Mouse (Mus musculus) hindbrain, embryonic 11.5 days (tissue): ENCODE results near the gene Myo16. TPM values are rescaled to one million over a fixed set of nuclear protein-coding genes. Genes with fewer than 3 reads are reported as not detected.

Experiments
- ATAC-seq: fragments of 200-750 bp; cut with Nextera tagmentation; 2 replicates; pipeline ENCODE4 v1.8.0; 2017; ENCODE audit warnings: mild to moderate bottlenecking, moderate TSS enrichment, moderate library complexity; ENCODE audit not compliant: low FRiP score
- DNase-seq: peaks from one replicate; pipeline ENCODE4 v3.0.0-alpha.2; 2015; ENCODE audit warnings: low spot score
- H3K27ac ChIP-seq: fragments of 300-500 bp; sonication (generic); 2 replicates; pipeline ENCODE4 v1.5.1; 2014; ENCODE audit warnings: mild to moderate bottlenecking, low read depth, low read length
- H3K27me3 ChIP-seq: fragments of 300-500 bp; sonication (generic); 2 replicates; pipeline ENCODE4 v1.6.1; 2014; ENCODE audit warnings: mild to moderate bottlenecking, low read length, moderate library complexity, mixed read lengths; ENCODE audit not compliant: control insufficient read depth, insufficient read depth
- H3K36me3 ChIP-seq: fragments of 300-500 bp; sonication (generic); 2 replicates; pipeline ENCODE4 v1.6.1; 2014; ENCODE audit warnings: mild to moderate bottlenecking, low read length, moderate library complexity, mixed read lengths; ENCODE audit not compliant: control insufficient read depth, insufficient read depth
- H3K4me1 ChIP-seq: fragments of 300-500 bp; sonication (generic); replicated peaks from 2 replicates; pipeline ENCODE4 v1.6.1; 2014; ENCODE audit warnings: low read length, mixed read lengths; ENCODE audit not compliant: control insufficient read depth, insufficient read depth
- H3K4me2 ChIP-seq: fragments of 300-500 bp; sonication (generic); replicated peaks from 2 replicates; pipeline ENCODE4 v1.6.1; 2014; ENCODE audit warnings: mild to moderate bottlenecking, low read depth, low read length
- H3K4me3 ChIP-seq: fragments of 300-500 bp; sonication (generic); 2 replicates; pipeline ENCODE4 v1.5.1; 2014; ENCODE audit warnings: low read depth, low read length
- H3K9ac ChIP-seq: fragments of 300-500 bp; sonication (generic); 2 replicates; pipeline ENCODE4 v1.6.1; 2014; ENCODE audit warnings: low read depth, low read length
- H3K9me3 ChIP-seq: fragments of 300-500 bp; sonication (generic); 2 replicates; pipeline ENCODE4 v1.6.1; 2016; ENCODE audit warnings: low read length; ENCODE audit not compliant: control insufficient read depth
- WGBS: fragments of 180-500 bp; shearing (Covaris S2); extraction: QIAGEN DNeasy Blood & Tissue Kit; methylation state at CpG from one replicate; pipeline ENCODE4 v1.1.7; 2014; 5-methylcytosine and 5-hydroxymethylcytosine counted together
- polyA plus RNA-seq: library from polyadenylated mRNA; unstranded; fragments of >200 nt; fragmentation: Nextera tagmentation; extraction: Ambion mirVana; gene quantifications from 2 replicates; pipeline ENCODE4 v1.2.1, GENCODE M21; 2014

Gene Myo16
- polyA plus RNA-seq, 1 experiment from 2014 or later: 5.5 TPM

DNA sequence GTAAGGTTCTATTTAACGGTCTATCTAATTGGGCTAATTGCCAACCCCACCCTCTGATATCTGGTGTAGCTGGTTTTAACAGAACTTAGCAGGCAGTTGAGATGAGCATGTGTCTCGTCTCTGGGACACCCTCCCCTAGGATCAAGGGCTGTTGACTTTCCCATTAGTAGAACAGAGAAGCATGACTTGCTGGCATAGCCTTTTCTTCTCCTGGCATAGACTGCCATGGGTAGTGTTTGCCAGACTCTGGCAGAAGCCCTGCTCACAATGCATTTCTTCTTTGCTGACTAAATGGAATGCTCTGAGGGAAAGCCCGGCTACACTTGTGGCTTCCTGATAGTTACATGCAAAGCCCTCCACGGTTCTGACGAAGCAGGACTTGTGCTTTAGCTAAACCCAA, 45.6 kb downstream of the Myo16 start:
- Histone ChIP-seq H3K36me3 (no peaks in the 10 kb centered on the region), H3K27ac (no peak overlapping the region), H3K4me2 (no peak overlapping the region), H3K27me3 (peaks cover 4% of the 10 kb centered on the region; the same call in 1 of the 2 replicates), H3K9me3 (no peaks in the 10 kb centered on the region), H3K4me3 (no peak overlapping the region), H3K4me1 (no peaks in the 10 kb centered on the region), H3K9ac (no peak overlapping the region)
- DNase-seq (no peak), ATAC-seq (no peak)
- WGBS: 89% methylated on average over 5 of the region's 5 CpGs

DNA sequence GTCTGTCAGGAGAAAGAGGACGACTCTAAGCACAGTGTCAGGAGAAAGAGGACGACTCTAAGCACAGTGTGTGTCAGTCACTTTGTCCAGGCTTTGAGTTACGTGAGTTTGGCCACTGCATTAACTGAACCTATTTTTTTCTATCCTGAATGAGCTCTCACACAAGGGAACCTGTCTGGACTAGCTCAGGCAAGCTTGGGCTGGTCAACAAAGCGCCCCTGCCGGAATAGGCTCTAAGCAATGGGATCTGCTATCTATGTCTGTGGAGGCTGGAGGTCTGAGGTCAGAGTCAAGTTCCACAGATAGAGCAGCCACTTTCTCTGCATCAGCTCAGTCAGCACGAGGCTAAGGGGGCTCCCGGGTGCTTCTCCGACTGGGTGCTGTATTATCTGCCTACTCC, 46.3 kb downstream of the Myo16 start:
- H3K4me2 ChIP-seq: no peak overlapping the region
- H3K27ac ChIP-seq: no peak overlapping the region
- no peaks in the 10 kb centered on the region for H3K4me1 ChIP-seq
- H3K27me3 ChIP-seq: peaks cover 4% of the 10 kb centered on the region; the same call in 1 of the 2 replicates
- H3K4me3 ChIP-seq: no peak overlapping the region
- no peak for DNase-seq
- no peak overlapping the region for H3K9ac ChIP-seq
- H3K9me3 ChIP-seq: no peaks in the 10 kb centered on the region
- 78% methylated on average over 8 of the region's 8 CpGs for WGBS
- H3K36me3 ChIP-seq: no peaks in the 10 kb centered on the region
- no peak for ATAC-seq

DNA sequence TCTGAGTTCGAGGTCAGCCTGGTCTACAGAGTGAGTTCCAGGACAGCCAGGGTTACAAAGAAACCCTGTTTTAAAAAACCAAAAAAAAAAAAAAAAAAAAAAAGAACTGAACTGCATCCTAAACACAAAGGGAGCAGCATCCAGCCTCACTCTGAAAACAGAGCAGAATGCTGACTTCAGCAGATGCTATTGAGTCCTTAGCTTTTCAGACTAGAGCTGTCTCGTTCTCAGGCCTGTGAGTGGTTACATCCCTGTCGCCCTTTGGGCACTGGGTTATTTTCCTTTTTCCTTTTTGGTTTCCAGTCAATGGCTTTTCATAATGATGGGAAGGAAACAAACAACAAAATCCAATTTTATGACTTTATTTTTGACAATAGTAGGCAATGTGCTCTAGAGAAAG, 61.3 kb downstream of the Myo16 start:
- H3K27ac ChIP-seq: no peak overlapping the region
- no peaks in the 10 kb centered on the region; the same call in 1 of the 2 replicates for H3K4me1 ChIP-seq
- no peak overlapping the region for H3K4me2 ChIP-seq
- no peaks in the 10 kb centered on the region for H3K9me3 ChIP-seq
- no peaks in the 10 kb centered on the region for H3K27me3 ChIP-seq
- ATAC-seq: no peak
- no peaks in the 10 kb centered on the region for H3K36me3 ChIP-seq
- H3K9ac ChIP-seq: no peak overlapping the region
- no peak overlapping the region for H3K4me3 ChIP-seq
- 51% methylated on average over 3 of the region's 3 CpGs for WGBS
- DNase-seq: no peak

DNA sequence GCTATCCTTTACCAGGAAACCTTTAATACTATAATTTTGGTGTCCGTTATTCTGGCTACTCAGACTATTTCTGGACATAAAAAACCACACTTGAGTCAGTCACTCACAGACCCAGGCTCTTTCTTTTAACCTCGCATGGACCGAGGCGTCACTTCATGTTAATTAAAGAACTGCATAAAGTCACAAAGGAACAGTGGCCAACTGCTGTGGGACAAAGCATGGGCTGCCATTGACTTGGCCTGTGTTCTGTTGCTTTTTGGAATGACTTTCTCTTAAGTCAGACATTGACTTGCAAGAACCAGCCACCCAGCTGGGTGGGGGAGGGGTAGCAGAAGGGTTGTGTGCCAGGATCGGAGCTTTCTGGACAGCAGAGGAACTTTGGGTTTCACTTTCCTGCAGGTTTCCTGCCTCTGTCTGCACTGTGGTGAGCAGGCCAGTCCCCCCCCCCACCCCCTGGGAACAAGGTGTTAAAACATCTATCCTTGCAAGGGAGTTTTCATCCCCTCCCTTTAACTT, 66.1 kb downstream of the Myo16 start:
- H3K36me3 ChIP-seq: no peaks in the 10 kb centered on the region
- 45% methylated on average over 5 of the region's 5 CpGs for WGBS
- no peak overlapping the region for H3K4me2 ChIP-seq
- H3K4me3 ChIP-seq: no peak overlapping the region
- DNase-seq (peak; percentile 24), ATAC-seq (no peak)
- no peak overlapping the region for H3K9ac ChIP-seq
- no peak overlapping the region for H3K27ac ChIP-seq
- no peaks in the 10 kb centered on the region for H3K9me3 ChIP-seq
- H3K27me3 ChIP-seq: no peaks in the 10 kb centered on the region
- no peaks in the 10 kb centered on the region; the same call in 1 of the 2 replicates for H3K4me1 ChIP-seq

DNA sequence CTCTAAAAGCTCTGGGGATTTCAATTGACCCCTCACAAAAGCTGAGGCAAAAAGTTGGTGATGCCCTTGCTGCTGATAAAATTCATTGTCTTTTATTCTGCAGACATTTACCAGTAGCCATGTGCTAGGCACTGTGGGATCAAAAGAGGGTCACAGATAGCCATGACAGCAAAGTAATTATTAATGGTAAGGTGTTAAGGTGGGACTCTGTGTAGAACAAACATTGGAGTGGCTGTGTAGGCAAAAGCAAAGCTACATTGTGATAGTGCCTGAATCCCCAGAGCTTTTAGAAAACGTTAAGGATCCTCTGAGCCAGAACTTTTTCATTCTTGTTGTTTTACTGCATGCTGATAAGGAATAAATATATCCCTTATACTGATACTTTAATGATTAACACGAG, 69.1 kb downstream of the Myo16 start:
- Histone ChIP-seq H3K9ac (no peak overlapping the region), H3K4me1 (no peaks in the 10 kb centered on the region; the same call in 1 of the 2 replicates), H3K4me3 (no peak overlapping the region), H3K27me3 (no peaks in the 10 kb centered on the region), H3K27ac (no peak overlapping the region), H3K36me3 (no peaks in the 10 kb centered on the region), H3K9me3 (no peaks in the 10 kb centered on the region), H3K4me2 (no peak overlapping the region)
- DNase-seq (no peak), ATAC-seq (no peak)
- 69% methylated on average over 2 of the region's 2 CpGs for WGBS

DNA sequence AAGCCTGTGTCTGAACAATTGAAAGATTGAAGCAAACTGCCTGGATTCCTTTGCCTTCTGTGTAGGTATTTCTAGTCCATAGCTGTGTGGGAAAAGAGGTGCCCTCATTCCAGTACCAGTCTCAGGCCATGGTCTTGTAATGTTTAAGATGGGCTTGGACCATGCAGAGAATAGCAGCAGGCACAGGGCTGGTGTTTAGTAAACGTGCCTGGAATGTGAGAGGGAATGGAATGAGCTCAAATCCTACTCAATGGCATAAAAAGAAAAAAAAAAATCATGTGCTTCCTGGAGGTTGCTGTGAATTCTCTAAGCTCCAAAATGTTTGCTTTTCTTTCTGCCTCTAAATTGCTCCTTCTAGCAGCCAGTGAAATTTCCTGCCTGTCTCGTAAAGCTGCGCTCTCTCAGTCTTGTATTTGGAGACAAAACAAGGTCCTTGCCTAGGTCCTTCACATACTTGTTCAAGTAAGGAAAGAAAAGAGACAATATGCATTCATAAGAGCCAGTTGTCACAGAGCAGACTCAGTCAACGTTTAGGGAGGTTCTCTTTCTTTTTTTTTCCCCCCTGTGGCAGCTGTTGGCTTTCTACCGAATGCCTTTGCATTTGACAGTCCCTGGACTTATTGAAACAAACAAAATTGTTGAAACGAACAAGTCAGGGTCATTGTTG, 70.0 kb downstream of the Myo16 start:
- Histone ChIP-seq H3K36me3 (no peaks in the 10 kb centered on the region), H3K27ac (peak overlapping the region; percentile 6; the same call in 1 of the 2 replicates), H3K4me1 (no peaks in the 10 kb centered on the region; the same call in 1 of the 2 replicates), H3K9me3 (no peaks in the 10 kb centered on the region), H3K4me3 (no peak overlapping the region), H3K27me3 (no peaks in the 10 kb centered on the region), H3K4me2 (no peak overlapping the region), H3K9ac (no peak overlapping the region)
- 33% methylated on average over 6 of the region's 6 CpGs for WGBS
- ATAC-seq: no peak
- DNase-seq: no peak

DNA sequence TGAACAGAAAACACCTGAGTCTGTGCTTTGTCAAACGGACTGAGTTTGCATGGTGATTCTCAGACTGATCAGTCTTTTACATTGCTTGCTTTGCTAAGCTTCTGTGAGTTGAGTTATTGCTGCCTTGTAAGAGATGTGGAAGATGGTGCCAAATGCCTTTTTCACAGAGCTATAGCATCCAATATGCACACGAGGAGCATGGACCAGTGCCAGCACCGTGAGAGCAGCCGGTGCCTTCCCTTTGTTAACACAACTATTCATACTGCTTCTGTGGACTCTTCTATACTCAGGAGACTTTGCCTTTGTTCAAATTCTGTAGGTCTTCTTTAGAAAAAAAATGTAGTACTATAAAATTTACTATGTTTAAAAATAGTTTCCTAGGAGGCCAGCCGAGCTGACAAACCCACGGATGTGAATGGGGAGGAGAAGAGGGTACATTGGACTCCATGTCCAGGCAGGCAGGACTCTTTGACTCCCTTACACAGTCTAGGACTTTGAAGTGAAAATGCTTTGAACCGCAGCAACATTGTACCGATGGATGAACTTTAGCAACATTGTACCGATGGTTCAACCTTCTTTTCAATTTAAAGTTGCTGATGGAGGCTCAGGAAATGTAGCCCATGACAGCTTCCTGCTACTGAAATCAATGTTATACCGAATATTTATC, 70.7 kb downstream of the Myo16 start:
- Histone ChIP-seq H3K36me3 (no peaks in the 10 kb centered on the region), H3K27me3 (no peaks in the 10 kb centered on the region), H3K27ac (no peak overlapping the region), H3K4me2 (no peak overlapping the region), H3K4me3 (no peak overlapping the region), H3K9me3 (no peaks in the 10 kb centered on the region), H3K9ac (no peak overlapping the region), H3K4me1 (no peaks in the 10 kb centered on the region; the same call in 1 of the 2 replicates)
- ATAC-seq (no peak), DNase-seq (no peak)
- WGBS: 66% methylated on average over 10 of the region's 10 CpGs

DNA sequence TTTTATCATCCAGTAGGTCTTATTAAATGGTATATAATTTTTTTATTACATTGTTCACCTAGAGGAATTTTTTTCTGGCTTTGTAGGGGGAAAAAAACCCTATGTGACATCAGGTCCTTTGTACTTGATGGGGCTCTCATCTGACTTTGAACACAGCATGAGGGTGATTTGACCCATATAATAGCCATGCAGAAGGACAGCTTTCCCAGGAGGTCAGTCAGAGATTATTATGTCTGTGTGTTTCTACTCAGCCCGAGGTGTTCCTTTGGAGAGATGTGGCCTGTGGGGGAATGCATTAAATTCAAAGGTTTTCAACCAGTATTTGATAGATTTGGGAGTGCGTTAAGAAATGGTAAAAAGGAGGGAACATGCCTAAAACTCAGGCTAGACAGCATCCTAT, 71.3 kb downstream of the Myo16 start:
- Histone ChIP-seq H3K4me3 (no peak overlapping the region), H3K36me3 (no peaks in the 10 kb centered on the region), H3K9me3 (no peaks in the 10 kb centered on the region), H3K9ac (no peak overlapping the region), H3K4me2 (no peak overlapping the region), H3K27ac (no peak overlapping the region), H3K27me3 (no peaks in the 10 kb centered on the region), H3K4me1 (no peaks in the 10 kb centered on the region)
- ATAC-seq (no peak), DNase-seq (no peak)
- 53% methylated on average over 2 of the region's 2 CpGs for WGBS
